24 mouse cellular contexts compared by ENCODE assay signal in the genomic region with DNA sequence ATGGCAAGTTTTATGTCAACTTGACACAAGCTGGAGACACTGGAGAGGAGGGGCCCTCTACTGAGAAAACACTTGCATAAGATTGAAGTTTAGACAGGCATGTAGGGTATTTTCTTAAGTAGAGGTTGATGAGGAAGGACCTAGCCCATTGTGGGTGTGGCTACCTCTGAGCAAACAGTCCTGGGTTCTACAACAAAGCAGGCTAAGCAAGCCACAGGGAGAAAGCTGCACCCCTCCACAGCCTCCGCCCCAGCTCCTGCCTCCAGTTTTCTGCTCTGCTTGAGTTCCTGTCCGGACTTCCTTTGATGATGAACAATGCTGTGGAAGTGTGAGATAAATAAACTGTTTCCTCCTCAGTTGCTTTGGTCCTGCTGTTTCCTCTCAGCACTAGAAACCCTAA. TPM values are rescaled to one million over a fixed set of nuclear protein-coding genes. Genes with fewer than 3 reads are reported as not detected.
A peak's percentile ranks its signal among the peaks of the same experiment; 100 is the strongest.
DNase-seq lines count a peak whose midpoint lies in the region; ATAC-seq and TF ChIP-seq lines count a peak whose summit lies in the region.
"Had no signal": no experiment of that assay in that cellular context is flagged by ENCODE, and none has a peak within 500 bp of the region (broad histone marks: within the 10 kb centered on the region; RNA-seq: fewer than 3 reads in every experiment).

No protein-coding gene starts in this region.

- no peak for DNase-seq in kidney, adult 2 months
- DNase-seq in lung, postnatal 36 days: no peak
- DNase-seq in WW6 (ENCODE audit: low read depth, low spot score): peak; percentile 9
- DNase-seq in mesoderm, embryonic 11.5 days (ENCODE audit: low read depth, low spot score): peak; percentile 2
- no peak for DNase-seq in adrenal gland, postnatal 10 days
- DNase-seq: adrenal gland, postnatal 36 days; cerebellum, adult 11-12 months; cerebellum, postnatal 14 days; heart, adult 18-20 months; layer of hippocampus, adult 9-11 months; left cerebral cortex, postnatal 4 days; right cerebral cortex, postnatal 4 days; thymus, postnatal 25 days had no signal

- 31% methylated on average over 2 of the region's 2 CpGs for WGBS in kidney, embryonic 16.5 days
- 39% methylated on average over 2 of the region's 2 CpGs for WGBS in kidney, adult 2 months
- WGBS in lung, embryonic 15.5 days: 26% methylated on average over 2 of the region's 2 CpGs

- no peak overlapping the region for H3K9ac ChIP-seq in kidney, embryonic 16.5 days (replicated peaks; ENCODE audit: low read length)
- no peak overlapping the region for H3K9ac ChIP-seq in lung, embryonic 15.5 days
- H3K9ac ChIP-seq: midbrain, embryonic 12.5 days; neural tube, embryonic 12.5 days had no signal

- TF ChIP-seq CTCF in kidney, adult 2 months (conservative IDR thresholded peaks at IDR 0.05; ENCODE audit: insufficient read depth, insufficient read length, low read depth, low read length): no peak

- no peaks in the 10 kb centered on the region for H3K36me3 ChIP-seq in kidney, embryonic 16.5 days (ENCODE audit: insufficient read depth, low read length)
- no peaks in the 10 kb centered on the region for H3K36me3 ChIP-seq in kidney, adult 2 months (ENCODE audit: control insufficient read depth, insufficient read depth, low read length)
- H3K36me3 ChIP-seq in lung, embryonic 15.5 days: no peaks in the 10 kb centered on the region
- H3K36me3 ChIP-seq: midbrain, embryonic 12.5 days; neural tube, embryonic 12.5 days had no signal

- H3K4me1 ChIP-seq in kidney, embryonic 16.5 days (ENCODE audit: insufficient read depth, low read length): no peaks in the 10 kb centered on the region
- no peaks in the 10 kb centered on the region for H3K4me1 ChIP-seq in kidney, adult 2 months (ENCODE audit: control insufficient read depth, insufficient read depth, low read length)
- H3K4me1 ChIP-seq in lung, embryonic 15.5 days: no peaks in the 10 kb centered on the region
- H3K4me1 ChIP-seq: midbrain, embryonic 12.5 days; neural tube, embryonic 12.5 days had no signal

- H3K27ac ChIP-seq in kidney, embryonic 16.5 days (ENCODE audit: low read length): no peak overlapping the region
- H3K27ac ChIP-seq in kidney, adult 2 months (ENCODE audit: insufficient read depth, low read depth, low read length): no peak overlapping the region
- H3K27ac ChIP-seq in lung, embryonic 15.5 days: no peak overlapping the region
- H3K27ac ChIP-seq: left cerebral cortex, adult 2 months; midbrain, embryonic 12.5 days; neural tube, embryonic 12.5 days had no signal

- TF ChIP-seq POLR2A in kidney, adult 2 months (IDR thresholded peaks at IDR 0.05; ENCODE audit: low read depth, low read length): no peak

- no peaks in the 10 kb centered on the region for H3K27me3 ChIP-seq in kidney, embryonic 16.5 days (ENCODE audit: insufficient read depth, low read length)
- H3K27me3 ChIP-seq in kidney, adult 2 months (replicated peaks; ENCODE audit: control insufficient read depth, insufficient read depth, low read length): no peaks in the 10 kb centered on the region
- no peaks in the 10 kb centered on the region for H3K27me3 ChIP-seq in lung, embryonic 15.5 days
- H3K27me3 ChIP-seq: midbrain, embryonic 12.5 days; neural tube, embryonic 12.5 days had no signal

- no peaks in the 10 kb centered on the region for H3K9me3 ChIP-seq in kidney, embryonic 16.5 days (ENCODE audit: low read length)
- no peaks in the 10 kb centered on the region for H3K9me3 ChIP-seq in lung, embryonic 15.5 days
- H3K9me3 ChIP-seq: midbrain, embryonic 12.5 days; neural tube, embryonic 12.5 days had no signal

- no peak overlapping the region for H3K4me2 ChIP-seq in kidney, embryonic 16.5 days (replicated peaks; ENCODE audit: low read depth, low read length)
- H3K4me2 ChIP-seq in lung, embryonic 15.5 days: no peak overlapping the region
- H3K4me2 ChIP-seq: midbrain, embryonic 12.5 days; neural tube, embryonic 12.5 days had no signal

- peak; percentile 89 for ATAC-seq in kidney, embryonic 16.5 days (ENCODE audit: low FRiP score, low TSS enrichment)
- peak; percentile 55; the same call in 1 of the 2 replicates for ATAC-seq in lung, embryonic 15.5 days (ENCODE audit: borderline replicate concordance, extremely low read depth, low FRiP score, low TSS enrichment)
- ATAC-seq: Patski had no signal

- no peak overlapping the region for H3K4me3 ChIP-seq in kidney, embryonic 16.5 days (ENCODE audit: low read length)
- no peak overlapping the region for H3K4me3 ChIP-seq in kidney, adult 2 months (ENCODE audit: insufficient read depth, low read depth, low read length)
- H3K4me3 ChIP-seq in lung, embryonic 15.5 days: no peak overlapping the region
- H3K4me3 ChIP-seq: left cerebral cortex, adult 2 months; midbrain, embryonic 12.5 days; neural tube, embryonic 12.5 days had no signal

RNA-seq across cellular contexts. Expression of a gene that starts 29.6 kb away (rescaled TPM):
- polyA plus RNA-seq in kidney, embryonic 16.5 days (2015; fragmentation: Nextera tagmentation; extraction: Ambion mirVana): not detected in 2 replicates
- polyA plus RNA-seq in kidney, adult 2 months (2012; rRNA removed): not detected in 2 replicates
- polyA plus RNA-seq in lung, embryonic 15.5 days (2015; fragmentation: Nextera tagmentation; extraction: Ambion mirVana): not detected in 2 replicates
- not detected for total RNA-seq in adrenal gland, postnatal 10 days (2021)
- total RNA-seq: adrenal gland, postnatal 36 days; heart, adult 18-20 months; left cerebral cortex, adult 2 months; left cerebral cortex, postnatal 4 days; liver, adult 2 months had no signal
- polyA plus RNA-seq: forebrain, embryonic 11.5 days; frontal cortex, adult 2 months; heart, embryonic 16.5 days; hindbrain, embryonic 11.5 days; liver, adult 2 months; midbrain, embryonic 12.5 days; neural tube, embryonic 12.5 days; Patski had no signal

RNA-seq across cellular contexts. Expression of a gene that starts 35.2 kb away (rescaled TPM):
- polyA plus RNA-seq in kidney, embryonic 16.5 days (2015; fragmentation: Nextera tagmentation; extraction: Ambion mirVana): 28.7 and 32.0 TPM in 2 replicates
- 6.8 and 9.8 TPM in 2 replicates for polyA plus RNA-seq in kidney, adult 2 months (2012; rRNA removed)
- 32.6 and 35.0 TPM in 2 replicates for polyA plus RNA-seq in lung, embryonic 15.5 days (2015; fragmentation: Nextera tagmentation; extraction: Ambion mirVana)
- total RNA-seq in adrenal gland, postnatal 10 days (2021): 1 to 10 TPM; 7.9 to 9.5 TPM

Comparison
In these comparisons a context has a peak if more than half of its experiments do, and no peak if none do; other contexts are left out.
1. DNase-seq: peak in WW6 (single experiment) and mesoderm, embryonic 11.5 days (single experiment); none in kidney, adult 2 months (single experiment), lung, postnatal 36 days (single experiment) and adrenal gland, postnatal 10 days (single experiment).